Mouse (Mus musculus): ENCODE data around the gene Mrps24. TPM values are rescaled to one million over a fixed set of nuclear protein-coding genes. Genes with fewer than 3 reads are reported as not detected.

Mrps24 gene
- polyA plus RNA-seq, 1 experiment from 2014 or later = 170 TPM

GRCm38 (mm10) chr11:5739846-5740245, 24.4 kb upstream of the Mrps24 start:
- H3K4me2 ChIP-seq (ENCODE audit: low read depth, severe bottlenecking) = no peak overlapping the region
- H3K9me3 ChIP-seq (ENCODE audit: control insufficient read depth, low read length) = no peaks in the 10 kb centered on the region
- WGBS = 78% methylated on average over 3 of the region's 3 CpGs
- H3K4me1 ChIP-seq (ENCODE audit: control insufficient read depth, insufficient read depth, low read length) = peaks cover 6% of the 10 kb centered on the region; the same call in 1 of the 2 replicates
- DNase-seq (ENCODE audit: low spot score) (no peak), ATAC-seq (ENCODE audit: insufficient number of reproducible peaks, low FRiP score, low TSS enrichment, low read depth) (no peak)
- H3K9ac ChIP-seq (ENCODE audit: low read length) = no peak overlapping the region
- H3K36me3 ChIP-seq (ENCODE audit: control insufficient read depth, insufficient read depth, low read length) = no peaks in the 10 kb centered on the region
- H3K4me3 ChIP-seq (ENCODE audit: low read depth, low read length) = no peak overlapping the region
- no peaks in the 10 kb centered on the region for H3K27me3 ChIP-seq (ENCODE audit: control insufficient read depth, insufficient read depth, low read length)
- no peak overlapping the region for H3K27ac ChIP-seq (replicated peaks; ENCODE audit: low read depth, low read length)

- Histone ChIP-seq H3K9ac (ENCODE audit: low read length) (no peak overlapping the region), H3K27ac (replicated peaks; ENCODE audit: low read depth, low read length) (no peak overlapping the region), H3K9me3 (ENCODE audit: control insufficient read depth, low read length) (no peaks in the 10 kb centered on the region), H3K27me3 (ENCODE audit: control insufficient read depth, insufficient read depth, low read length) (no peaks in the 10 kb centered on the region), H3K4me2 (ENCODE audit: low read depth, severe bottlenecking) (no peak overlapping the region), H3K4me3 (ENCODE audit: low read depth, low read length) (no peak overlapping the region), H3K4me1 (ENCODE audit: control insufficient read depth, insufficient read depth, low read length) (peaks cover 6% of the 10 kb centered on the region; the same call in 1 of the 2 replicates), H3K36me3 (ENCODE audit: control insufficient read depth, insufficient read depth, low read length) (no peaks in the 10 kb centered on the region)
- no peak for DNase-seq (ENCODE audit: low spot score)
- no peak for ATAC-seq (ENCODE audit: insufficient number of reproducible peaks, low FRiP score, low TSS enrichment, low read depth)
- WGBS = 86% methylated on average over 5 of the region's 5 CpGs
Observed at GRCm38 (mm10) chr11:5738888-5739632, 23.6 kb upstream of the Mrps24 start.

- no peaks in the 10 kb centered on the region for H3K27me3 ChIP-seq (ENCODE audit: control insufficient read depth, insufficient read depth, low read length)
- WGBS = 93% methylated on average over 5 of the region's 5 CpGs
- H3K36me3 ChIP-seq (ENCODE audit: control insufficient read depth, insufficient read depth, low read length) = no peaks in the 10 kb centered on the region
- ATAC-seq (ENCODE audit: insufficient number of reproducible peaks, low FRiP score, low TSS enrichment, low read depth) = no peak
- H3K4me3 ChIP-seq (ENCODE audit: low read depth, low read length) = no peak overlapping the region
- peaks cover 6% of the 10 kb centered on the region; the same call in 1 of the 2 replicates for H3K4me1 ChIP-seq (ENCODE audit: control insufficient read depth, insufficient read depth, low read length)
- DNase-seq (ENCODE audit: low spot score) = no peak
- H3K9me3 ChIP-seq (ENCODE audit: control insufficient read depth, low read length) = no peaks in the 10 kb centered on the region
- no peak overlapping the region for H3K27ac ChIP-seq (replicated peaks; ENCODE audit: low read depth, low read length)
- H3K4me2 ChIP-seq (ENCODE audit: low read depth, severe bottlenecking) = no peak overlapping the region
- no peak overlapping the region for H3K9ac ChIP-seq (ENCODE audit: low read length)
Observed at GRCm38 (mm10) chr11:5737137-5737536, 21.7 kb upstream of the Mrps24 start.

GRCm38 (mm10) chr11:5734323-5734722, 18.8 kb upstream of the Mrps24 start:
- Histone ChIP-seq H3K9ac (ENCODE audit: low read length) (no peak overlapping the region), H3K4me2 (ENCODE audit: low read depth, severe bottlenecking) (no peak overlapping the region), H3K4me1 (ENCODE audit: control insufficient read depth, insufficient read depth, low read length) (no peaks in the 10 kb centered on the region), H3K27me3 (ENCODE audit: control insufficient read depth, insufficient read depth, low read length) (no peaks in the 10 kb centered on the region), H3K9me3 (ENCODE audit: control insufficient read depth, low read length) (no peaks in the 10 kb centered on the region), H3K36me3 (ENCODE audit: control insufficient read depth, insufficient read depth, low read length) (no peaks in the 10 kb centered on the region), H3K4me3 (ENCODE audit: low read depth, low read length) (no peak overlapping the region), H3K27ac (replicated peaks; ENCODE audit: low read depth, low read length) (no peak overlapping the region)
- no peak for DNase-seq (ENCODE audit: low spot score)
- no peak for ATAC-seq (ENCODE audit: insufficient number of reproducible peaks, low FRiP score, low TSS enrichment, low read depth)
- WGBS = 92% methylated on average over 4 of the region's 4 CpGs

- DNase-seq (ENCODE audit: low spot score) = no peak
- Histone ChIP-seq H3K4me2 (ENCODE audit: low read depth, severe bottlenecking) (no peak overlapping the region), H3K4me3 (ENCODE audit: low read depth, low read length) (no peak overlapping the region), H3K27ac (replicated peaks; ENCODE audit: low read depth, low read length) (no peak overlapping the region), H3K9me3 (ENCODE audit: control insufficient read depth, low read length) (no peaks in the 10 kb centered on the region), H3K27me3 (ENCODE audit: control insufficient read depth, insufficient read depth, low read length) (no peaks in the 10 kb centered on the region), H3K9ac (ENCODE audit: low read length) (no peak overlapping the region), H3K4me1 (ENCODE audit: control insufficient read depth, insufficient read depth, low read length) (no peaks in the 10 kb centered on the region), H3K36me3 (ENCODE audit: control insufficient read depth, insufficient read depth, low read length) (no peaks in the 10 kb centered on the region)
- WGBS = 84% methylated on average over 5 of the region's 5 CpGs
- ATAC-seq (ENCODE audit: insufficient number of reproducible peaks, low FRiP score, low TSS enrichment, low read depth) = 0 out of 2 replicates have a peak, but pooled peaks have one; percentile 39
Observed at GRCm38 (mm10) chr11:5732401-5732800, 16.9 kb upstream of the Mrps24 start.

DNA sequence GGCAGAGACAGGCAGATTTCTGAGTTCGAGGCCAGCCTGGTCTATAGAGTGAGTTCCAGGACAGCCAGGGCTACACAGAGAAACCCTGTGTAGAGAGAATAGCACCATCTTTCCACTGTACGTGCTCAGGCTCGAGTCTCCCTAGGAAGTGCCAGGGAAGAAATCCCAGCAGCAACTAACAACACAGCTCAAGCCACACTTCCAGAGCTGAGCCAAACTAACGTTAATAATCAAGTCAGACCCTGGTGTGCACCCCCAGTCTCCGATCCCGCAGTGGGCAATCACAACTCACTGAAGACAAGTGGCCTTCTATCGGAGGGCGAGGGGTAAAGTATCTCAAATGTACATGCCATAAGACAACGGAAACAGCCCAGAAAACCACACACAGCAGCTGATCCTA, 14.1 kb upstream of the Mrps24 start:
- DNase-seq (ENCODE audit: low spot score) = no peak
- Histone ChIP-seq H3K9ac (ENCODE audit: low read length) (no peak overlapping the region), H3K27ac (replicated peaks; ENCODE audit: low read depth, low read length) (no peak overlapping the region), H3K9me3 (ENCODE audit: control insufficient read depth, low read length) (no peaks in the 10 kb centered on the region), H3K4me2 (ENCODE audit: low read depth, severe bottlenecking) (no peak overlapping the region), H3K4me1 (ENCODE audit: control insufficient read depth, insufficient read depth, low read length) (no peaks in the 10 kb centered on the region), H3K27me3 (ENCODE audit: control insufficient read depth, insufficient read depth, low read length) (no peaks in the 10 kb centered on the region), H3K4me3 (ENCODE audit: low read depth, low read length) (no peak overlapping the region), H3K36me3 (ENCODE audit: control insufficient read depth, insufficient read depth, low read length) (no peaks in the 10 kb centered on the region)
- 91% methylated on average over 9 of the region's 9 CpGs for WGBS
- ATAC-seq (ENCODE audit: insufficient number of reproducible peaks, low FRiP score, low TSS enrichment, low read depth) = no peak

DNA sequence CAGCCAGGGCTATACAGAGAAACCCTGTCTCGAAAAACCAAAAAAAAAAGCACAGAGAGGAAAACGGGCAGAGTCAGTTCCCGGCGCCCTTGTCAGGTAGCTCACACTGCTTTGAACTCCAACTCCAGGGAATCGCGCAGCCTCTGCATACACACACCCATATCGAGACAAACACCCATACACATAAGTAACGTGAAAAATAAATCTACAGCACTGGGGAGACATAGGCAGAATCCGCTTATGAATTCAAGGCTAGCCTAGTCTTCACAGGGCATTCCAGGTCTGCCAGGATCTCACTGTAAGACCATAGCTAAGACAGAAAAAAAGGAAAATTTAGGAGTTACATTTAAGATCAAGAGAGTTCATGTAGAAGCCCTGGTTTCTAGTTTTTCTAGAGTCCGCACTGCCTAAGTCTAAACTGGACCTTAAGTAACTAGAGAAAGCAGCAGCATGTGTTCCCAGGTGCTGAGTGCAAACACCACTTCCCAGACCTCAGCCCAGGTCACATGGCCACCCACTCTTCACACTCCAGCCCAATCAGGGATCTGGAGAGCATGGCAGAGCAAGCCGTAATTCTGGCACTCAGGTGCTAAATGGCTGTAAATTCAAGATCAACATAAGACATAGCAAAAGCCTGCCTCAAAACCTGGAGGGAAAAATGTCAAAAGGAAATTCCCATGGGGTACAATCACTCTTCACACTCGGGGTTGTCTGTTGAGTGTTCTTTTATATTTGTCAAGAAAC, 3.3 kb upstream of the Mrps24 start:
- Histone ChIP-seq H3K9me3 (ENCODE audit: control insufficient read depth, low read length) (no peaks in the 10 kb centered on the region), H3K27me3 (ENCODE audit: control insufficient read depth, insufficient read depth, low read length) (no peaks in the 10 kb centered on the region), H3K27ac (replicated peaks; ENCODE audit: low read depth, low read length) (no peak overlapping the region), H3K4me1 (ENCODE audit: control insufficient read depth, insufficient read depth, low read length) (no peaks in the 10 kb centered on the region), H3K36me3 (ENCODE audit: control insufficient read depth, insufficient read depth, low read length) (peaks cover 14% of the 10 kb centered on the region), H3K4me3 (ENCODE audit: low read depth, low read length) (no peak overlapping the region), H3K9ac (ENCODE audit: low read length) (no peak overlapping the region), H3K4me2 (ENCODE audit: low read depth, severe bottlenecking) (no peak overlapping the region)
- no peak for ATAC-seq (ENCODE audit: insufficient number of reproducible peaks, low FRiP score, low TSS enrichment, low read depth)
- DNase-seq (ENCODE audit: low spot score) = no peak
- 91% methylated on average over 12 of the region's 12 CpGs for WGBS

DNA sequence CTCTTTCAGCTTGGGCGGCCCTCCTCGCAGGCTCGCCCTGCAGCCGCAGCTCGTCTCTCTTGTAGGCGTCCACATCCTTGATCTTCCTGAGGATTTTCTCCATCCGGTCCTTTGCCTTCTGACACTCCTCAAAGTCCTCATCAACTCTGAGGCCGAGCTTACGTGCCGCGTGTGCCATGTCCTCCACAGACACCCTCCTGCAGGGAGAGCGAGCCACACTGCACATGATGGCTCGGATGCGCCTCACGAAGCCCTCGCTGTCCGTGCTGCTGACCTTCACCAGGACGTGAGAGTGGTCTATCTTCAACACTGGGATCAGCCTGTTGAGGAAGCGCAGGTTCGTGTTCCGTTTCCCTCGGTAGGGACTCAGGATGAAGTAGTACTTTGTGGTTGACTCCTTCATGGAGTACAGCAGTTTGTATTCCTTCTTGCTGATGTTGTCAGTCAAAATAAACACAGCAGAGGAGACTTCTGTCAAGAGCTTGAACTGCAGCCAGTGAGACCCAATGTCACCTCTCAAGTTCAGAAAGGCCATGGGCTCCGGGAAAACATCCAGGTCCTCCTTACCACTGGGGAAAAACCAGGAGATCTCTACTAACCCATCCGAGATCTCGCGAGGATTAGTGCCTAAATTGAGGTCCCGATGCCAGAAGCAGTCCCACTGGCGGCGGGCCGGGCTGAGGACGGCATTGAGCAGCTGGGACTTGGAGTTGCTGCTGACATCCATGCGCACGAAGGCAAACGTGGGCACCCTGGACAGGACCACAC, 1.6 kb upstream of the Mrps24 start:
- Histone ChIP-seq H3K27me3 (ENCODE audit: control insufficient read depth, insufficient read depth, low read length) (no peaks in the 10 kb centered on the region), H3K9me3 (ENCODE audit: control insufficient read depth, low read length) (no peaks in the 10 kb centered on the region), H3K4me3 (ENCODE audit: low read depth, low read length) (no peak overlapping the region), H3K4me1 (ENCODE audit: control insufficient read depth, insufficient read depth, low read length) (no peaks in the 10 kb centered on the region), H3K9ac (ENCODE audit: low read length) (no peak overlapping the region), H3K4me2 (ENCODE audit: low read depth, severe bottlenecking) (no peak overlapping the region), H3K27ac (replicated peaks; ENCODE audit: low read depth, low read length) (no peak overlapping the region), H3K36me3 (ENCODE audit: control insufficient read depth, insufficient read depth, low read length) (peaks cover 14% of the 10 kb centered on the region)
- DNase-seq (ENCODE audit: low spot score) = no peak
- no peak for ATAC-seq (ENCODE audit: insufficient number of reproducible peaks, low FRiP score, low TSS enrichment, low read depth)
- 94% methylated on average over 34 of the region's 34 CpGs for WGBS
